Mouse (Mus musculus) monocyte, adult 2 months (primary cell): ENCODE measurements at regions not wholly inside any gene's neighbourhood (a gene's known extent, or its start where the extent isn't known, plus 50 kb on each side); places are given as distances from the start of the nearest gene placed in this dataset.

Source experiments
- DNase-seq, 2 experiments: peaks; one replicate each; pipeline ENCODE4 v3.0.0; 2022; ENCODE audit warnings: low spot score in 2 of 2, low read depth in 1 of 2

- DNase-seq, result no peak
Measured at GRCm38 (mm10) chr1:73566770-73567169, 551.1 kb upstream of the Tnp1 start.

GRCm38 (mm10) chr1:73560594-73560993 lies 544.9 kb upstream of the Tnp1 start:
- no peak for DNase-seq

GRCm38 (mm10) chr1:73547877-73548276 lies 532.2 kb upstream of the Tnp1 start:
- DNase-seq, result no peak

- DNase-seq, result no peak
Measured at GRCm38 (mm10) chr1:73545401-73545800, 529.7 kb upstream of the Tnp1 start.

GRCm38 (mm10) chr1:73541371-73541770 lies 525.7 kb upstream of the Tnp1 start:
- DNase-seq, result no peak

GRCm38 (mm10) chr1:73538420-73538871 lies 522.7 kb upstream of the Tnp1 start:
- DNase-seq, result no peak

GRCm38 (mm10) chr1:73535726-73536265 lies 520.1 kb upstream of the Tnp1 start:
- DNase-seq, result no peak

- no peak for DNase-seq
Measured at GRCm38 (mm10) chr1:73533526-73533925, 517.8 kb upstream of the Tnp1 start.

- no peak for DNase-seq
Measured at GRCm38 (mm10) chr1:73532316-73532715, 516.6 kb upstream of the Tnp1 start.

GRCm38 (mm10) chr1:73531831-73532230 lies 516.1 kb upstream of the Tnp1 start:
- DNase-seq, result no peak

- no peak for DNase-seq
Measured at GRCm38 (mm10) chr1:73530326-73530725, 514.6 kb upstream of the Tnp1 start.

- DNase-seq, result no peak
Measured at GRCm38 (mm10) chr1:73528623-73529022, 512.9 kb upstream of the Tnp1 start.

GRCm38 (mm10) chr1:73516441-73516840 lies 500.7 kb upstream of the Tnp1 start:
- no peak for DNase-seq

- DNase-seq, result no peak
Measured at GRCm38 (mm10) chr1:73515781-73516180, 500.1 kb upstream of the Tnp1 start.

- DNase-seq, result no peak
Measured at GRCm38 (mm10) chr1:73513822-73514221, 498.1 kb upstream of the Tnp1 start.

GRCm38 (mm10) chr1:73512836-73513235 lies 497.1 kb upstream of the Tnp1 start:
- no peak for DNase-seq

GRCm38 (mm10) chr1:73507071-73507754 lies 491.5 kb upstream of the Tnp1 start:
- DNase-seq, result no peak

- DNase-seq, result no peak
Measured at GRCm38 (mm10) chr1:73503611-73504010, 487.9 kb upstream of the Tnp1 start.

GRCm38 (mm10) chr1:73500671-73501070 lies 485.0 kb upstream of the Tnp1 start:
- DNase-seq, result no peak

GRCm38 (mm10) chr1:73495971-73496749 lies 480.5 kb upstream of the Tnp1 start:
- no peak for DNase-seq

- DNase-seq, result no peak
Measured at GRCm38 (mm10) chr1:73481956-73482355, 466.2 kb upstream of the Tnp1 start.

- no peak for DNase-seq
Measured at GRCm38 (mm10) chr1:73479349-73479920, 463.7 kb upstream of the Tnp1 start.
